Mouse (Mus musculus) embryo, embryonic 10.5 days (tissue): ENCODE measurements around the gene Amdhd1.
"Not testable (repeated sequence)": the region's sequence is repeated elsewhere in the genome, so short reads cannot be mapped to it uniquely, and the experiment has no call there.

Experiments
- DNase-seq: peaks from one replicate; pipeline ENCODE4 v3.0.0-alpha.2; 2015; ENCODE audit warnings: low spot score

Gene Amdhd1

GRCm38 (mm10) chr10:93539775-93540430, at the start of gene Amdhd1:
Amdhd1 (minus strand) TSS chr10:93540033.
- peak; percentile 88 for DNase-seq

DNA sequence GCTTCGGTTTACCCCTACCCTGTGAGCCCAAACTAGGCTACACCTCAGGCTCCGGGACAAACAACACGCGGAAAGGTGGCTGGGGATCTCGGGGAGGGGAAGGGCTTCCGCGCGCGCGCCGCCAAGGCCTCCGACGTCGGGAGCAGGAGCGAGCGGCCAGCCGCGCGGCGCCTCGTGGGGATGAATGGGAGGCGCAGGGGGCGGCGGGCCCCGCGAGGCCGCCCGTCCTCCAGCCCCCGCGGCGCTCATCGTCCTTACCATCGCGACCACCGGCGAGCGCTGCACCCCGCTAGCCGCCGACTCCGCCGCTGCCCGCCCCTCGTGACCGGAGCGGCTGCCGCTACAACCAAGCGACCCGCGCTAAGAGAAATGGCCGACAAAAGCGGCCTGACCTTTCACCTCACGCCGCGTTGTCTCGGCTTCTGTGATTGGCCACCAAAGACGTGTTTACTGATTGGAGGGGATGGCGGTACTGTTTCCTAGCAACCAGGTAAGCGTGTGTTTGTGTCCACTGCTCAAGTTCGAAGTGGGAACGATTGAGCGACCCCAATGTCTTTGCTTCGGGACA, 49.5 kb upstream of the Amdhd1 start, which contains the start of gene Snrpf:
TSS of gene Snrpf (minus strand) at position 426 of the 568 bp plus-strand sequence.
- peak; percentile 99 for DNase-seq

- DNase-seq, result peak; percentile 55
Observed at GRCm38 (mm10) chr10:93588796-93589195, 49.0 kb upstream of the Amdhd1 start.

GRCm38 (mm10) chr10:93577271-93577886, 37.5 kb upstream of the Amdhd1 start:
- peak; percentile 86 for DNase-seq

- DNase-seq, result no peak
Observed at GRCm38 (mm10) chr10:93575960-93576359, 36.1 kb upstream of the Amdhd1 start.

DNA sequence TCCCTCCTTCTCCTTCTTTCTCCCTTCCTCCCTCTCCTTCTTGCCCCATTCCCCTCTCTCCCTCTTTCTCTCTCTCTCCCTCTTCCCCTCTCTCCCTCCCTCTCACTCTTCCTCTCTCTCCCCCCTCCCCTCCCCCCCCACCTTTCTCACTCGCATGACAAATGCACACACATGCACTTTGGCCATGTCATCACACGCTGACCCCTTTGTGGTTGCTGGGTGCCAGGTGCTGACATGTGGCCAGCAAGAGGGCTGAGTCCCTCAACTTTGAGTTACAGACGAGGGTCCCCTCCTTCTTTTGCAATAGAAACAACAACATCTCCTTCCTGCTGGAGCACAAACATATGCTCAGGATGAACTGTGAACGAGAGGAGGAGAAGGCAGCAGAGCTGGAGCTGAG, 35.1 kb upstream of the Amdhd1 start:
- DNase-seq, result no peak

- DNase-seq, result no peak
Observed at GRCm38 (mm10) chr10:93572209-93572608, 32.4 kb upstream of the Amdhd1 start.

- no peak for DNase-seq
Observed at GRCm38 (mm10) chr10:93568671-93569070, 28.8 kb upstream of the Amdhd1 start.

DNA sequence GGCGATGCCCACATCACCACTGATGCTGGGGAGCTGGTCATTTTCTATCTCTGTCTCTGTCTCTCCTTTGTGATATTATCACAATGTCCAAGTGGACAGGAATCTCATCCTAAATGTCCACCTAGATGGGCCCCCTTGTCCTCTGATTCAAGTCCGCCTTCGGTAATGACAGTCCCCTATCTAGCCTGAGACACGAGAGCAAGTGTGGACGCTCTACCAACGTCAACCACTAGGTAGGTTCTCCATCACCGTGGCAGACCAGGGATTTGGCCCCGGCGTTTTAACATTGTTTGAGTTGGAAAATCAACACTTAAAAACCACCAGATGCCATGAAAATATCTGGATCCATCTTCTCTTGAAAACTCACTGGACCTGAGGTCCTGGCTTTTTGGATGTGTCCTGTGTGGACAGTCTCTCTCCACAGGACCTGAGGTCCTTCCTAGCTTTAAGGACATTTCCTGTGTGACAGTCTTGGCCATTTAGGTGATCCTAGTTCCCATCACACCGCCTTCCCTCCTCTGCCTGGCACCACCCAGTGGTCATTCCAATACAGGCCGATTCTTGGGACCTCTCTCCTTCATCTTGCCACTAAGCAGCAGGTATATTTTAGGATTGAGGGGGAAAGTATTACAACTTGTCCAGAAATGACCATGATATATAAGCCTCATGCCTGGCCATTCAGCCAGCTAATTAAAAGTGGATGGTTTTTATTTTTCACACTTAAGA, 28.2 kb upstream of the Amdhd1 start:
- no peak for DNase-seq

- DNase-seq, result no peak
Observed at GRCm38 (mm10) chr10:93567066-93567465, 27.2 kb upstream of the Amdhd1 start.

DNA sequence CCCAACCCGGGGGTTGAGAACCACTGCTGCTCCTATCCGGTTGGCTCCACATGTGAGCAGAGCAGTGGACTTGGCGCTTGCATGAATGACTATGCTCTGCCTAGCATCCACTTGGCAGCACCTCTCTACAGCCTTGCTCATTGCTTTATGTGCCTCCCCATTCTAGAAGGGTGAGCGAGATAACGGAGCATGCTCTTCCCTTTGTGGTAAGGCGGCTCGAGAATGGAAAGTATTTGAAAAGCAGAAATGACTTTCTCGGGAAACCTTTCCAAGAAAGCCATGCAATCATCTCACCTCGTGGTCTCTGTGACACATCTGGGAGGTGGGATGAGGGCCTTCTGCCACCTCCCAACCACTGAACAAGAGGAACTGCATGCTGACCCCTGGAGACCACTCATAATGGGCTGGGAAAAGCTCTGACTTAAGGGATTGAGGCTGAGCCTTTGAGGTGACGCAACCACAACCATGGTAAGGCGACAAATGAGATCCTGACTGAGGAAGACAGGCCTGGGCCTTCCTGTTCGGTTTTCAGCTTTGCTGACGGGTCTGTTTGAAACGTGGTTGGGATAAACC, 24.8 kb upstream of the Amdhd1 start:
- DNase-seq, result no peak

- no peak for DNase-seq
Observed at GRCm38 (mm10) chr10:93559786-93560185, 20.0 kb upstream of the Amdhd1 start.

GRCm38 (mm10) chr10:93557971-93558370, 18.1 kb upstream of the Amdhd1 start:
- not testable (repeated sequence) for DNase-seq

DNA sequence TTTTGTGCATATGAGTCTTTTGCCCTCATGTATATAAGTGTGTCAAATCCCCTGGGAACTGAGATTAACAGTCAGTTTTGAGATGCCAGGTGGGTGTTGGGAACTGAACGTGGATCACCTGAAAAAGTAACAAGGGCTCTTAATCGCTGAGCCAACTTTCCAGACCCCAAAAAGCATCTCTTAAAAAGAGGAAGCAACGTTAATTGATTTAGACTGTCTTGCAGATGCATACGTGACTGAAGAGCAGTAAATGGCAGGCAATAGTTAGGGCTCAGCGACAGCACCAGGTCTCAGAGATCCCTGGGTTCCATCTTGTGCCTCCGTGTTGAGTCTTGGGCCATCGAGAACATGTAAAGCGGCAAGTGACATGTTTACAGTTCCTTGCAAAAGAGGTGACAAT, 12.8 kb upstream of the Amdhd1 start:
- DNase-seq, result no peak

- DNase-seq, result no peak
Observed at GRCm38 (mm10) chr10:93549821-93550220, 10.0 kb upstream of the Amdhd1 start.

- peak; percentile 93 for DNase-seq
Observed at GRCm38 (mm10) chr10:93548991-93549390, 9.2 kb upstream of the Amdhd1 start.

DNA sequence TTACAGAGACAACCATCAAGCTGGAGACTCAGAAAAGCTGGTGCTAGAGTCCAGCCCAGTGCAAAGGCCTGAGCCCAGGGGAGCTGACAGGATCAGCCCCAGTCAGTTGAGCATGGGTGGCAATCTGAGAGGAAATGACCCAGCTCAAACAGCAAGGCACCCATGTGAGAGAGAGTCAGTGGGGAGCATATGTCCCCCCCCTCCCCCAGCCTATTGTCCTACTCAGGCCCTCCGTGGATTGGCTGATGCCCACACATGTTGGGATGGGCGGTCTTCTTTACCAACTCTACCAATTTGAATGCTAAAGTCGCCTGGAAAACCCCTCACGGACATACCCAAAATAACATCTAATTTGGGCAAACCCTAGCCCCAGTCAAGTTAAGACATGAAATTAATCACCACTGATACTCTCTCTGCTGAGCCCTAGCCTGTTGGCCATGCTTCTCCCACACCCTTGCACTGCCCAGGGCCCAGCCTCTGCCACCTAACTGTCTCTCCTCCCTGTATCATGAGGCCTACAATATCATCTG, 8.0 kb upstream of the Amdhd1 start:
- no peak for DNase-seq

DNA sequence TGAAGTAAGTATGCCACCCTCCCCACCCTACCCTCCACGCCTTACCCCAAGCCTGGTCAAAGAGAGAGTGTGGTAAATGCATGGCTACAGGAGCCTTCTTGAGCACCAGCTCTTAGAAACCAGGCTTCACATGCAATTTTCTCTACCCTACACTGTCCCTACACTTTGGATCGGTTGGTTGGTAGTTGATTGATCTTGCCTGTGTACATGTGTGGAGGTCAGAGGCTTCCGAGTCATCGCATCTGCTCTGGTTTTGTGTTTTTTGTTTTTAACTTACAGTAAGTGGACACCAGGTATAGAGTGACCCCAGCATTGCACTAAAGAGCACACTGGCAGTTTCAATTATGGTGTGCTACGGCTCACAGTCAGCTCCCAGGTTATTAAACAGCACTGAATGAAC, 4.3 kb upstream of the Amdhd1 start:
- no peak for DNase-seq

DNA sequence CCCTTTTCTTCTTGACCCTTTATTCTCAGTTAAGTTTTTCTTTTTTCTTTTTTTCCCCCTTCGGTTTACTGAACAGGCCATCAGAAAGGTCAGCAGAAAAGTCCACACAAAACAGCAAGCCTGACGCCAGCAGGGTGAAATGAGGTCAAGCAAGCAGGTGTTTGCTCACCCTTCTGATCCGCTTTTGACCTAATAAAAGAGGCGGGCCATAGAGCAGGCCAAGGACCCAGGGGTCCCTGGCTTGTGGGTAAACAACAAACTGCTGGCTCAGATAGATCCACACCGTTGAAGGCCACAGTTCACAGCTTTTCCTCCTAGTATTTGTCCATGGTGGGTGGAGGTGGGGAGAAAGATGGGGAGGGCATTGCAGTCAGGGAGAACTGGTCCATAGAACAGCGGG, 3.3 kb upstream of the Amdhd1 start:
- DNase-seq, result no peak

DNA sequence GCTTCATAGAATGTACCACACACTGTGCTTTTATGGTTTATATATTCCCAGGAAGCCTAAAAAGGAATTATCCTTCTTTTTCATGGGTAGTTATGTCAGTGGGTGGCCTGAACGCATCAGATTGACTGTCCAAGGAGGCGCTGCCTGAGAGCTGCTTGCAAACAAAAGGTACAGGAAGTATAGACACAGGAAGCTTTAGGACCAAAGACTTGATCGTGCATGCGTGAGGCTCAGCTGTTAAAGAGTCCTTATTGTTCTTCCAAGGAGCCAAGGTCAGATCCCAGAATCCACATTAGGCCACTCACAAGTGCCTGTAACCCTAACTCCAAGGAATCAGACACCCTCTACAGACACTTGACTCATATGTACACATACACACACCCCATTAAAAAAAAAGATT, 2.5 kb upstream of the Amdhd1 start:
- no peak for DNase-seq

- no peak for DNase-seq
Observed at GRCm38 (mm10) chr10:93541585-93541984, 1.8 kb upstream of the Amdhd1 start.
